Mouse (Mus musculus) small intestine, adult 2 months (tissue): Measurements from ENCODE around the gene Vcpkmt. TPM values are rescaled to one million over a fixed set of nuclear protein-coding genes. Genes with fewer than 3 reads are reported as not detected.
A peak's percentile ranks its signal among the peaks of the same experiment; 100 is the strongest.

ENCODE experiments used
- H3K27ac ChIP-seq: fragments of 200-500 bp; 2 replicates; pipeline ENCODE4 v1.5.1; 2012; ENCODE audit warnings: low read depth, low read length, control low read depth, inconsistent platforms; ENCODE audit not compliant: insufficient read depth
- H3K27me3 ChIP-seq: fragments of 200-500 bp; 2 replicates; pipeline ENCODE4 v1.6.1; 2012; ENCODE audit warnings: mild to moderate bottlenecking, moderate library complexity, low read length, inconsistent platforms; ENCODE audit not compliant: control insufficient read depth, insufficient read depth
- H3K36me3 ChIP-seq: fragments of 200-500 bp; 2 replicates; pipeline ENCODE4 v1.6.1; 2012; ENCODE audit warnings: mild to moderate bottlenecking, low read length, control low read depth, inconsistent platforms; ENCODE audit not compliant: control insufficient read depth, insufficient read depth
- H3K4me1 ChIP-seq: fragments of 200-500 bp; 2 replicates; pipeline ENCODE4 v1.6.1; 2012; ENCODE audit warnings: low read length, inconsistent platforms, mixed read lengths; ENCODE audit not compliant: control insufficient read depth, insufficient read depth, insufficient read length
- H3K4me3 ChIP-seq: fragments of 200-500 bp; 2 replicates; pipeline ENCODE4 v1.5.1; 2012; ENCODE audit warnings: low read depth, mild to moderate bottlenecking, control low read depth, inconsistent platforms, low read length, moderate library complexity
- CTCF ChIP-seq: fragments of 200-500 bp; IDR thresholded peaks from 2 replicates; pipeline ENCODE4 v1.5.1; 2012; ENCODE audit warnings: low read depth, mild to moderate bottlenecking, control low read depth, inconsistent platforms, low read length, moderate library complexity, mixed read lengths; ENCODE audit not compliant: insufficient replicate concordance, insufficient read length; ENCODE audit errors: extremely low read depth
- POLR2A ChIP-seq: fragments of 200-500 bp; IDR thresholded peaks from 2 replicates; pipeline ENCODE4 v1.6.1; 2012; ENCODE audit warnings: low read depth, mild to moderate bottlenecking, control low read depth, inconsistent platforms, low read length, moderate library complexity
- WGBS: fragments of 180-500 bp; shearing (Covaris S2); methylation state at CpG from one replicate; pipeline ENCODE4 v1.1.7; 2018; 5-methylcytosine and 5-hydroxymethylcytosine counted together
- polyA plus RNA-seq: library from polyadenylated mRNA; depleted of rRNA; stranded (reverse); fragments of >200 nt; gene quantifications from 2 replicates; pipeline ENCODE4 v1.2.3, GENCODE M21; 2012

Gene Vcpkmt
- polyA plus RNA-seq, 1 experiment: 7.6 TPM

DNA sequence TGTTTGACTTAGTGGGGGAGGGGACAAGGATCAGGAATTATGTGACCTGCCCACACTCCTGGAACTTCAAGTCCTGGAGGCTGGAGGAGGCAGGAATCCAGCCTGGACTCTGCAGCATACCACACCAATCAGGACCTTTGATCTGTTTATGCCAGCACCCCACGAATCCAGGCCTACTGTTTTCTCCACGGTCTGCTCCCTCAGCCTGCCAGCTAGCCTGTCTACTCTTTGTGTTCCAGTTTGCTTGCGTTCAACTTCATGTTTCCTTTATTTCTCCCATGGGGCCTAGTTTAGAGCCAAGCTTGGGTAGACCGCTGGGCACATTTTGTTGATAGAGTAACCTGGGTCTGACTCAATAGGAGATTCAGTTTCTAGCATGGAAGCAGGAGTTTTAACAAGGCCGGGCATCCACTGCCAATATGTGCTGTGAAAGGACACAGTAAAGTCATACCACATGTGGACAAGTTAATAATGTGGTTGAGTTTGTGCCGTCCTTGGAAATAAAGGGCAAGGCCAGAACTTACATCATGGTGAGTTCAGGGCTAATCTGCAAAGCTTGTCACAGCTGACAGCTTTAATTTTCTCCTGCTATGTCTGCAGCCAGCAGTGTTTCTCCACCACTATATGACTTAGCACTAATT is 26.5 kb downstream of the Vcpkmt start:
- Histone ChIP-seq H3K27me3 (no peaks in the 10 kb centered on the region), H3K36me3 (no peaks in the 10 kb centered on the region), H3K4me3 (no peak overlapping the region), H3K4me1 (peaks cover 9% of the 10 kb centered on the region; the same call in 1 of the 2 replicates), H3K27ac (peak overlapping the region; percentile 72)
- 53% methylated on average over 6 of the region's 6 CpGs for WGBS
- TF ChIP-seq CTCF (no peak), POLR2A (no peak)

DNA sequence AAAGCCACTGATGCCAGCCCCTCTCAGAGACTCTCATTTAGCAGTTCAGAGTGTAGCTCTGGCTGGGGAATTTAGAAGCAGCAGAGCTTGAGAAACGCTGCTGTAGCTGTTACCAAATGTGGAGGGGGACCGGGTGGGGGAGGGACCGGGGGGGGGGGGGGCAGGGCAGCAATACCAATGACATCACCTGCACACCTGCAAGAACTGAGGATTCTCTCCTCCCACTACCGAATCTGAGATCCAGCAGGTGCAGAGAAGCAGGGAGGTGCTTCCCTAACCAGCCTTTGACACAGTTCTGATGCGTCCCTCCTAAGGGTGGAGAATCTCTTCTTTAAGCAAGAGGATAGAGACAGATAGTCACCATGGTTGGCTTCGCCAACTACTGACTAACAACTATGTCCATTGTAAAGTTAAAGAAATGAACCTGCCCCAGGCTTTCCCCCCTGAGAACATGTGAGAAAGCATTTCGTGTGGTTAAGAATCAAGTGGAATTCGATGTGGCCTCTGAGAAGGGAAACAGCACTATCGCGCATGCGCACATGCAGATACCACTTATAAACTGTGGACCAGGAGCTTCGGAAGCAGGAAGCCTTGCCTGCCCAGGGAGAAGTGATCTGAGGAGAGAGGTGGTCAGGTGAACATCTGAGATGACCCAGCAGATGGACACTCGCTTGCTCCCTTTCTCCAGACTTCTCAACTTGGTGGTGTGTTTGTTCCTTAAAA is 37.2 kb downstream of the Vcpkmt start:
- Histone ChIP-seq H3K4me1 (peaks cover 2% of the 10 kb centered on the region; the same call in 1 of the 2 replicates), H3K27ac (peak overlapping the region; percentile 85), H3K36me3 (no peaks in the 10 kb centered on the region), H3K4me3 (no peak overlapping the region), H3K27me3 (no peaks in the 10 kb centered on the region)
- WGBS: 66% methylated on average over 13 of the region's 13 CpGs
- no peak for TF ChIP-seq CTCF
- TF ChIP-seq POLR2A: no peak

DNA sequence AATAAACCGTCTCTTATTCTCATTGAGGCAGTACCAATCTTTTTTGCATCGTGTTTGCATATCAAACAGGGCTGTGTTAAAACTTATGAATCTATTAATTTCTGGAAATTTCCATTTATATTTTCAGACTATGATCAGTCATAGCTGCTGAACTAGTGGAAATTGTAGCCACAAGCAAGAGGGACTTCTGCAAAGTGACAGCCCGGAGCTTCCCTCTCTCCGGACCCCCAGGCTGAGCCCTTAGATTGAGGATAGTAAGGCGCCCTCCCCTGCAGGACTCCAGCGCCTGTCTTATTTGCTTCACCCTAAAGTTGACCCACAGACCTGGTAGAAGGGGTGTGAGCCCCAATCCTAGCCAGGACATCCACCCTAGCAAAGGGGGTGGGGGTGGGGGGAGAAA is 37.8 kb downstream of the Vcpkmt start:
- no peaks in the 10 kb centered on the region for H3K36me3 ChIP-seq
- TF ChIP-seq POLR2A (no peak), CTCF (no peak)
- H3K4me1 ChIP-seq: peaks cover 7% of the 10 kb centered on the region; the same call in 1 of the 2 replicates
- H3K27ac ChIP-seq: peak overlapping the region; percentile 39
- H3K4me3 ChIP-seq: no peak overlapping the region
- WGBS: 93% methylated on average over 6 of the region's 6 CpGs
- no peaks in the 10 kb centered on the region for H3K27me3 ChIP-seq

DNA sequence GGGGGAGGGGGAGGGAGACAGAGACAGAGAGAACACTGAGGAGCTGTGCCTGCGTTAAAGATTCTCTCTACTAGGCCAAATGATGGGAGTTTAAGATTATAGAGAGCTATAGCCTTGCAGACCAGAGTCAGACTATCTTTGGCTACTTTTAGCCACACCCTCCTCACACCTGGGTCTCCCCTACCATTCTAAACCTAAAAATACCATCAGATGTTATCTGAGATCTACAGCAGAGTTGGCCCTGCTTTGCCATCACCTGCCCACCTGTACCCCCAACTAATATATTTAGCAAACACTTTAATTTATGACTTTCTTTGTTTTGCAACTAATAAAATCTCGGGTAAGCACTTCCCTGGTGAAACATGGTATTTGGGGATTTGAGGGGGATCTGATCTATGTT is 38.3 kb downstream of the Vcpkmt start:
- no peak overlapping the region for H3K4me3 ChIP-seq
- no peaks in the 10 kb centered on the region for H3K36me3 ChIP-seq
- WGBS: 60% methylated on average over 2 of the region's 2 CpGs
- H3K27me3 ChIP-seq: no peaks in the 10 kb centered on the region
- H3K4me1 ChIP-seq: peaks cover 9% of the 10 kb centered on the region; the same call in 1 of the 2 replicates
- H3K27ac ChIP-seq: peak overlapping the region; percentile 32; the same call in 1 of the 2 replicates
- TF ChIP-seq CTCF (no peak), POLR2A (no peak)

DNA sequence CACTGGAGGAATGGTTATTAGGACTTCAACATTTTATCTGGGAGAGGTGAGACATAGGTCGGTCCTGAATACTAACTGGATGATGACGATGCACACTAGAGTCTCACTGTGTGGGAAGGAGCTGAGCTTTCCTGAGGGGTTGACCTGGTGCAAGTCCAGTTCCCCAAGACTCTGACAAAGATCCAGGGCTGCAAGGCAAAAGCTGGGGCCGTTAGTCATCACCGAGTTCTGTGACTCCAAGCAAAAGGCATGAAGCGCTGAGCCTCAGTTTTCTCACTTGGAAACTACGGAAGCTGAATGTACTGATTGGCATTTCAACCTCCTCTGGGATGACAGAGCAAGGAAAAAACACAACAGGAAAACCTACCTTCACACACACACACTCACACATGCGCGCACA is 40.5 kb downstream of the Vcpkmt start:
- Histone ChIP-seq H3K27ac (no peak overlapping the region), H3K4me3 (no peak overlapping the region), H3K27me3 (no peaks in the 10 kb centered on the region), H3K36me3 (no peaks in the 10 kb centered on the region), H3K4me1 (peaks cover 17% of the 10 kb centered on the region; the same call in 1 of the 2 replicates)
- WGBS: 94% methylated on average over 8 of the region's 8 CpGs
- TF ChIP-seq CTCF (no peak), POLR2A (no peak)

DNA sequence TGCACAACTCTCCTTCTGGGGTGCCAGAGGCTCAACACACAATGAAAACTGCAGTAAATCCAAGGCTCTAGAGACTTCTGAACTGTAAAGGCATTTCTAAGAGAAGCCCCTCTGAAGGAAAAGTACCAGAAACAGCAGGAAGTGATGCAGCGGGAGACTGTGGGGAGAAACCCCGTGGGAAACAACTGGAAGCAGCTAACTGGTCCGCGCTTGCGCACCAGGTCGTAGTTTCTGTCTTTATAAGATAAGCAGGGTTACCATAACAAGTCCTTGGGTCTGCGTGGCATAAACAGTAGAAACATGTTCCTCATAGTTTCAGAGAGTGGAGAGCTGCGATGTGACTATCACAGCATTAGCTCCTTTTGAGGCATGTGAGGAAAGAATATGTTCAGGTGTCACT is 41.2 kb downstream of the Vcpkmt start:
- 83% methylated on average over 8 of the region's 8 CpGs for WGBS

DNA sequence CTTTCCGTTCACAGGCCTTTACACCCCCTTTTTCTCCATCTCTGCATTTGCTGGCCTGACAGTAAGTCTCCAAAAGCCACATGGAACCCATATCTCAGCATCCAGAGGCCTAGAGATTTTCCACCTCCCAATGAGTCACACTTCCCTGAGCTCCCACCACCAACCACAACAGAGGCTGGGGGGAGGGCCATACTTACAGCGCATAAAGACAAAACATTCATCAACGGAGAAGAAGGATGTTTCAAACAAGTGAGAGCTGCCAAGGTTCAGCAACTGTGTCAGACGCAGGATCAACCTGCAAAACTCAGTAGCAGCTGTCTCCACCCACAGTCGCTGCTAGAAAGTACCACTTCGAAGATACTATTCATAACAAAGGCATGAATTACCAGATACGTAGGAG is 43.5 kb downstream of the Vcpkmt start:
- Histone ChIP-seq H3K4me3 (no peak overlapping the region), H3K27ac (peak overlapping the region; percentile 84; the same call in 1 of the 2 replicates), H3K4me1 (peaks cover 17% of the 10 kb centered on the region), H3K27me3 (no peaks in the 10 kb centered on the region), H3K36me3 (no peaks in the 10 kb centered on the region)
- TF ChIP-seq POLR2A: no peak
- no peak for TF ChIP-seq CTCF
- 78% methylated on average over 7 of the region's 7 CpGs for WGBS

More for the DNA sequence above, 41.2 kb downstream of the Vcpkmt start:
- Histone ChIP-seq H3K27ac (no peak overlapping the region), H3K27me3 (no peaks in the 10 kb centered on the region), H3K4me3 (no peak overlapping the region), H3K36me3 (no peaks in the 10 kb centered on the region), H3K4me1 (peaks cover 20% of the 10 kb centered on the region)
- TF ChIP-seq CTCF: no peak
- TF ChIP-seq POLR2A: no peak

DNA sequence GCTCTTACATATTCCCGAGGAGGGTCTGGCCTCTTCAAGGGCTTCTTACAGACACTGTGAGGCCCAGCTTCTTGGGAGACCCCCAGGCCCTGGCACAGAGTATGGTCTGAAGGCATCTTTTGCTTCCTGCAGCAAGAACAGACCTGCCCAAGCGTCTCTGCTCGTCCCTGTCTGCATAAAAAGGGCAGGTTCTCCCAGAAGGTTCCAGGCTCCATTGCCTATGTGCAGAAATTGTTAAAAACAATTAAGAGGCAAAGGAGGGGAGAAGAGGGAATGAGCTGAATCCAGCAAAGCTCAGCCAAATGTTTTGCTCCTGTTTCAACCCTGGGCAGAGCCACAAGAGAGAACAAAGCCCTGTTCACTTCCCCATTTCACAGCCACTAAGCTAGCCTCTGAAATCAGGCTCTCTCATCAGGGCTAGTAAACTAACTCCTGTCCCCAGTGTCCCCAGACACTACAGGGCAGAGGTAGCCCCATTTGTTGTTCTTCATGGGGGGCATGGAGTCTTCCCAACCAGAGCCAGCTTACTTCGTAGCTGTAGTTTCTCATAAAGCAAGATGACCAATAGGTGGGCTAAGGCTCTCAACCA is 44.4 kb downstream of the Vcpkmt start:
- TF ChIP-seq CTCF (no peak), POLR2A (no peak)
- peak overlapping the region; percentile 52 for H3K4me3 ChIP-seq
- no peaks in the 10 kb centered on the region for H3K27me3 ChIP-seq
- peak overlapping the region; percentile 84 for H3K27ac ChIP-seq
- peaks cover 18% of the 10 kb centered on the region for H3K4me1 ChIP-seq
- WGBS: 38% methylated on average over 4 of the region's 4 CpGs
- no peaks in the 10 kb centered on the region for H3K36me3 ChIP-seq
